Comparison of ENCODE assay signal across 15 mouse cellular contexts in the genomic region with DNA sequence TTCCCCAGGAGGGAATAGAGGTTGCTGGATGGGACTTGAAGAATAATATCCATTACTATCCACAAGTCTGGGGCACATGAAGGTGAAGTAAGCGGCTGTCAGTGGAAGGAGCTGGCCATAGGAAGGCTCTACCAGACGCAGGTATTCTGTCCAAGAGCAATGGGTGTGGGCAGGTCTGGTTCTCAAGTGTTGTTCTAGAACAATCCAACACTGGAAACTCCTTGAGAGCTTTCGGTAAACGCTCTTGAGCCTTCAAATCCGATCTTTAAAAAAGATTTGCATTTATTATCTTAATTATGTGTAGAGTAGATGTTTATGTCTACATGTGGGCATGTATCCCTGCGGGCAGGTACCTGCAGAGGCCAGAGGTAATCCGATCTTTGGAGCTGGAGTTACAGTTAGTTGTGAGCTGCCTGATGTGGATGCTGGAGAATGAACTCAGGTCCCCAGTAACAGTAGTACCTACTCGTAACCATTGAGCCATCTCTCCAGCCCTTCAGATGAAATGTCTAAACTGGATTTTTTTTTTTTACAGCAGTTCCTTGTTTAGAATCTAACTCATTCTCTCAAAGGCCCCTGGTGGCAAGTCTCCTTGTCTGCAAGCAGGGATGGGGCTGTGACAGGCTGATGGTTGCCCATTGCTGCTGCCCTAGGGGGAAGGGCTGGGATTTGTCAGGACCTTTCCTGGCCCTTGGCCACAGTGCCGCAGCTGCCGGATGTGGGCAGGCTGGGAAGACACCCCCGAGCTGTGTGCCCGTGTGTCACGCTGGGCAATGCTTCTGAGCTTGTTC. TPM values are rescaled to one million over a fixed set of nuclear protein-coding genes. Genes with fewer than 3 reads are reported as not detected.
A peak's percentile ranks its signal among the peaks of the same experiment; 100 is the strongest.
DNase-seq lines count a peak whose midpoint lies in the region; TF ChIP-seq lines count a peak whose summit lies in the region.
"Had no signal": no experiment of that assay in that cellular context is flagged by ENCODE, and none has a peak within 500 bp of the region (broad histone marks: within the 10 kb centered on the region; RNA-seq: fewer than 3 reads in every experiment).

No protein-coding gene starts in this region.

- no peaks in the 10 kb centered on the region for H3K4me1 ChIP-seq in lung, adult 2 months (ENCODE audit: control insufficient read depth, insufficient read depth, low read length)
- H3K4me1 ChIP-seq: forebrain, embryonic 13.5 days; stomach, embryonic 15.5 days had no signal

- intact Hi-C loops in heart, postnatal 10 days (cut with DNase I), result no loop called here

- DNase-seq in heart, postnatal 4 days, result peak; percentile 8
- no peak for DNase-seq in heart, postnatal 10 days
- DNase-seq in lung, adult 18-20 months, result peak; percentile 15
- no peak for DNase-seq in lung, adult 2 months
- peak; percentile 33 for DNase-seq in MN1 (ENCODE audit: low spot score)
- DNase-seq in lung, postnatal 14 days, result peak; percentile 13
- no peak for DNase-seq in spleen, postnatal 4 days (ENCODE audit: low spot score in 2 of 2)
- DNase-seq: cerebellum, adult 18-20 months; liver, postnatal 0 days had no signal

- TF ChIP-seq CTCF in lung, adult 2 months (IDR thresholded peaks at IDR 0.05; ENCODE audit: insufficient read depth, low read length), result no peak

- H3K4me3 ChIP-seq in lung, adult 2 months (replicated peaks; ENCODE audit: extremely low read depth, low read depth, low read length), result no peak overlapping the region
- H3K4me3 ChIP-seq: embryonic facial prominence, embryonic 10.5 days; forebrain, embryonic 13.5 days; stomach, embryonic 15.5 days had no signal

- no peak for TF ChIP-seq POLR2A in lung, adult 2 months (IDR thresholded peaks at IDR 0.05; ENCODE audit: borderline replicate concordance, extremely low read depth, low read depth, low read length)

- 50% methylated on average over 13 of the region's 13 CpGs for WGBS in lung, adult 2 months

RNA-seq across cellular contexts. Expression of gene Cacng1, which starts 11.9 kb away (rescaled TPM):
- total RNA-seq in heart, postnatal 4 days (2021), result under 1 TPM in 1 of 2 experiments, not detected in 1; 0.34 TPM
- not detected for total RNA-seq in heart, postnatal 10 days (2021)
- 19.3 TPM in 1 of 2 replicates, not detected in the other for polyA plus RNA-seq in lung, adult 2 months (2012; rRNA removed)
- total RNA-seq: adrenal gland, adult 2 months; left cerebral cortex, postnatal 25 days had no signal
- polyA plus RNA-seq: embryonic facial prominence, embryonic 10.5 days; forebrain, embryonic 13.5 days; intestine, embryonic 16.5 days had no signal

Comparison
In these comparisons a context has a peak if more than half of its experiments do, and no peak if none do; other contexts are left out.
1. DNase-seq: peak in heart, postnatal 4 days (single experiment), lung, adult 18-20 months (2 of 2), MN1 (single experiment) and lung, postnatal 14 days (single experiment); none in heart, postnatal 10 days (0 of 2), lung, adult 2 months (single experiment) and spleen, postnatal 4 days (0 of 2).